Mouse (Mus musculus): ENCODE data around the gene Ccnc. TPM values are rescaled to one million over a fixed set of nuclear protein-coding genes. Genes with fewer than 3 reads are reported as not detected.

Gene Ccnc
- polyA plus RNA-seq, 1 experiment from 2014 or later: 18.3 TPM

GRCm38 (mm10) chr4:21766171-21766862 lies 38.8 kb downstream of the Ccnc start:
- Histone ChIP-seq H3K4me3 (ENCODE audit: inconsistent target) (peak overlapping the region; percentile 95), H3K36me3 (ENCODE audit: inconsistent target) (no peaks in the 10 kb centered on the region), H3K27ac (peak overlapping the region; percentile 62), H3K79me2 (ENCODE audit: inconsistent target) (no peaks in the 10 kb centered on the region; the same call in 1 of the 2 replicates)
- 25% methylated on average over 14 of the region's 14 CpGs for WGBS (ENCODE audit: missing documents)

GRCm38 (mm10) chr4:21766863-21767304 lies 39.4 kb downstream of the Ccnc start, which contains the start of the genes Usp45 and Tstd3:
Gene Usp45, plus strand, starts transcription at chr4:21767156.
Gene Tstd3, minus strand, starts transcription at chr4:21767212.
- Histone ChIP-seq H3K27ac (peak within 1 kb of the TSS; percentile 62), H3K4me3 (ENCODE audit: inconsistent target) (peak within 1 kb of the TSS; percentile 95), H3K36me3 (ENCODE audit: inconsistent target) (no peaks in the 10 kb centered on the region), H3K79me2 (ENCODE audit: inconsistent target) (no peaks in the 10 kb centered on the region; the same call in 1 of the 2 replicates)
- WGBS (ENCODE audit: missing documents): 2% methylated on average over 15 of the region's 17 CpGs

DNA sequence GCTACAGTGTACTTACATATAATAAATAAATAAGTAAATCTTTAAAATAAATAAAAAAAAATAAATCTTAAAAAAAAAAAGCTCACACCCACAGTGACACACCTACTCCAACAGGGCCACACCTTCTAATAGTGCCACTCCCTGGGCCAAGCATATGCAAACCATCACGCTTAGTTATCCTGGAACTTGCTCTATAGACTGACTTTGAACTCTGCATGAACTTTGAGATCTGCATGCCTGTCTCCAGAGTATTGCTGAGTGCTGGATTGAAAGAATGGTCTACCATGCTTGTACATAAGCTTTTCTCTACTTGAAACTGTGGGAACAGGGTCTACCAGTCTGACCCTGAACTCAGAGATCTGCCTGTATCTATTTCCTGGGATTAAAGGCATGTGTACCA lies 43.6 kb downstream of the Ccnc start:
- H3K79me2 ChIP-seq (ENCODE audit: inconsistent target): no peaks in the 10 kb centered on the region; the same call in 1 of the 2 replicates
- H3K27ac ChIP-seq: no peak overlapping the region
- WGBS (ENCODE audit: missing documents): 92% methylated on average over 1 of the region's 1 CpGs
- no peaks in the 10 kb centered on the region for H3K36me3 ChIP-seq (ENCODE audit: inconsistent target)
- H3K4me3 ChIP-seq (ENCODE audit: inconsistent target): no peak overlapping the region

DNA sequence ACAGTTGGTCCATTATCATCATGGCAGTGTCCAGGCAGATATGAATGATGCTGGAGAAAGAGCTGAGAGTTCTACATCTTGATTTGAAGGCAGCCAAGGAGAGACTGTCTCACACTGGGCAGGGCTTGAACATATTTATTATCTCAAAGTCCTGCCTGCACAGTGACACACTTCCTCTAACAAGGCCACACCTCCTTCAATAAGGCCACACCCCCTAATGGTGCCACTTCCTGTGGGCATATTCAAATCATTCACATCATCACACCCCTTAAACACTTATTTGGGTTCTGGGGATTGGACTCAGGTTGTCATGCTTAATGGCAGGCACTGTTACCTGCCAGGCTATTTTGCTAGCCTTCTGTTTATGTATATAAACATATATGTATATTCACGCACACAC lies 44.8 kb downstream of the Ccnc start:
- H3K4me3 ChIP-seq (ENCODE audit: inconsistent target): no peak overlapping the region
- H3K27ac ChIP-seq: no peak overlapping the region
- H3K36me3 ChIP-seq (ENCODE audit: inconsistent target): no peaks in the 10 kb centered on the region
- H3K79me2 ChIP-seq (ENCODE audit: inconsistent target): peaks cover 11% of the 10 kb centered on the region
- WGBS (ENCODE audit: missing documents): 100% methylated on average over 1 of the region's 1 CpGs

- 1% methylated on average over 43 of the region's 46 CpGs for WGBS (ENCODE audit: missing documents)
- peak overlapping the region; percentile 39 for H3K27ac ChIP-seq
Observed at GRCm38 (mm10) chr4:21776091-21776945, 48.8 kb downstream of the Ccnc start.

DNA sequence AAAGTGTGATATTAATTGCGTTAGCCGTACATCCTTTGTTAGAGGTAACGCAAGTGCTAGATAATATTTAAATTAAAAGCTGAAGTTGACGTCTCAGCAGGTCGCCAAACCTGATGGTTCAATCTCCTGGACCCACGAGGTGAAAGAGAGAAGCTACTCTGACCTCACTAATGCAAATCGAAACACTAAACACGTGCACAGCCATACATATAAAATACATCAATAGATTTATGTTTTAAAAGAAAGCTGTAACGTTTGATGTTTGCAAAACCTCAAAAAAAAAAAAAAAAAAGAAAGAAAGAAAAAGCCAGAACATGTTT lies 49.4 kb downstream of the Ccnc start:
- no peak overlapping the region for H3K27ac ChIP-seq
- 2% methylated on average over 7 of the region's 9 CpGs for WGBS (ENCODE audit: missing documents)
- H3K79me2 ChIP-seq (ENCODE audit: inconsistent target): peaks cover 36% of the 10 kb centered on the region
- H3K4me3 ChIP-seq (ENCODE audit: inconsistent target): peak overlapping the region; percentile 83
- peaks cover 7% of the 10 kb centered on the region; the same call in 1 of the 2 replicates for H3K36me3 ChIP-seq (ENCODE audit: inconsistent target)

More at GRCm38 (mm10) chr4:21776091-21776945, 48.8 kb downstream of the Ccnc start:
- peaks cover 36% of the 10 kb centered on the region for H3K79me2 ChIP-seq (ENCODE audit: inconsistent target)
- peak overlapping the region; percentile 83 for H3K4me3 ChIP-seq (ENCODE audit: inconsistent target)
- H3K36me3 ChIP-seq (ENCODE audit: inconsistent target): 0 out of 2 replicates have a peak, but pooled peaks cover 2% of the 10 kb centered on the region

- no peak overlapping the region for H3K4me3 ChIP-seq (ENCODE audit: inconsistent target)
- WGBS (ENCODE audit: missing documents): 96% methylated on average over 10 of the region's 12 CpGs
- no peak overlapping the region for H3K27ac ChIP-seq
- H3K36me3 ChIP-seq (ENCODE audit: inconsistent target): peaks cover 47% of the 10 kb centered on the region
- peaks cover 36% of the 10 kb centered on the region for H3K79me2 ChIP-seq (ENCODE audit: inconsistent target)
Observed at GRCm38 (mm10) chr4:21780816-21781726, 53.6 kb downstream of the Ccnc start.

GRCm38 (mm10) chr4:21786268-21786667 lies 58.8 kb downstream of the Ccnc start:
- no peak overlapping the region for H3K4me3 ChIP-seq (ENCODE audit: inconsistent target)
- H3K27ac ChIP-seq: no peak overlapping the region
- 92% methylated on average over 11 of the region's 12 CpGs for WGBS (ENCODE audit: missing documents)
- H3K79me2 ChIP-seq (ENCODE audit: inconsistent target): no peaks in the 10 kb centered on the region
- H3K36me3 ChIP-seq (ENCODE audit: inconsistent target): peaks cover 57% of the 10 kb centered on the region

DNA sequence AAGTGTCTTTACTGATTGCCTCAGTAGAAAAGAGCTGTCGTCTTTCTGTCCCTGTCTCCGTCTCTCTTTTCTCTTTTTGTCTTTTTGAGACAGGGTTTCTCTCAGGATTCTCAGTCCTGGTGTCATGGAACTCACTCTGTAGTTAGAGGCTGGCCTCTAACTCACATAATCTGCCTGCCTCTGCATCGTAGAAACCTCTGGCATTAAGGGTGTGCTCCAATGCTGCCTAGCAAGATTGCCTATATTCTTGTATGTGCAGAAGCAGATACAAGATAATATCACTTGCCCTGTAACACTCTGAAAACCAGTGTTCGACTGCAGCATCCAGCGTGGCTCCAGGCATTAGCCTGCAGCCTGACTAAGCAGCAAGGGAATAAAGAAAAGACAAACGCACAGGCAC lies 61.4 kb downstream of the Ccnc start:
- WGBS (ENCODE audit: missing documents): 100% methylated on average over 6 of the region's 6 CpGs
- H3K27ac ChIP-seq: no peak overlapping the region
- H3K4me3 ChIP-seq (ENCODE audit: inconsistent target): no peak overlapping the region
- no peaks in the 10 kb centered on the region for H3K79me2 ChIP-seq (ENCODE audit: inconsistent target)
- H3K36me3 ChIP-seq (ENCODE audit: inconsistent target): peaks cover 38% of the 10 kb centered on the region

GRCm38 (mm10) chr4:21789836-21790235 lies 62.3 kb downstream of the Ccnc start:
- no peaks in the 10 kb centered on the region for H3K79me2 ChIP-seq (ENCODE audit: inconsistent target)
- H3K27ac ChIP-seq: no peak overlapping the region
- H3K36me3 ChIP-seq (ENCODE audit: inconsistent target): peaks cover 29% of the 10 kb centered on the region
- 93% methylated on average over 4 of the region's 4 CpGs for WGBS (ENCODE audit: missing documents)
- no peak overlapping the region for H3K4me3 ChIP-seq (ENCODE audit: inconsistent target)

DNA sequence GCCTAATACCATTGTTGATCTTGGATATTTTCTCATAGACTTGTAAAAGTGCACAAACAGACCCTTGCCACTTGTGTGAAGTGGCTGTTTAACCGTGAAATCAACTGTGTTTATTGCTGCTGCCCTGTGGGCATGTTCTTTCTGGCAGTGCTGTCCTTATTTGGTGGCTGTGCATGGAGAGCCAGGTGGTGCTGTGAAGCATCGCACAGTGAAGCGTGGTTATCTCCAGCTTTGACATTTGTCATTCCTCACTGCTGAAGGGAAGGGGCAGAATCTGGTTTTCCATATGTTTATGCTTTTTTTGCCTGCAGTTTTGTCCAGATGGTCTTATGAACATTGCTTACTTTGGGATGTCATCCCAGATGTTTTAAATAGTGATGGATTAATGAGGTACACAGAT lies 66.1 kb downstream of the Ccnc start:
- Histone ChIP-seq H3K36me3 (ENCODE audit: inconsistent target) (peaks cover 28% of the 10 kb centered on the region; the same call in 1 of the 2 replicates), H3K27ac (no peak overlapping the region), H3K4me3 (ENCODE audit: inconsistent target) (no peak overlapping the region), H3K79me2 (ENCODE audit: inconsistent target) (no peaks in the 10 kb centered on the region)
- WGBS (ENCODE audit: missing documents): 100% methylated on average over 3 of the region's 3 CpGs

DNA sequence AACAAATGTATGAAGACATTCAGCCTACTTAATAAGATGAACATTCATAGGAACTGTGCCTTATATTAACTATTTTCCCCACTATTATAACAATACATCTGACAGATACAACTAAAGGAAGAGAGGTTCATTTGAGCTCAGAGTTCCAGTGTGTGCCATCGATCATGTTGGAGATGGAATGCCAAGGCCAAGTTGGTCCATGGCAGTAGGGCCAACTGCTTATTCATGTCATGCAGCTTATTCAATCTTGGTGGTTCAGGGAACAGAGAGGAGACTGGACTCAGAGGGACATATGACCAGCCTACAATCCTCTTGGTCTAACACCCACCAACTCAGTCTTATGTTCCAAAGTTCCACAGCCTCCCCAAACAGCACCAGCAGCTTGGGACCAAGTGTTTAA lies 73.5 kb downstream of the Ccnc start:
- 93% methylated on average over 1 of the region's 1 CpGs for WGBS (ENCODE audit: missing documents)
- peaks cover 77% of the 10 kb centered on the region; the same call in 1 of the 2 replicates for H3K36me3 ChIP-seq (ENCODE audit: inconsistent target)
- no peak overlapping the region for H3K27ac ChIP-seq

DNA sequence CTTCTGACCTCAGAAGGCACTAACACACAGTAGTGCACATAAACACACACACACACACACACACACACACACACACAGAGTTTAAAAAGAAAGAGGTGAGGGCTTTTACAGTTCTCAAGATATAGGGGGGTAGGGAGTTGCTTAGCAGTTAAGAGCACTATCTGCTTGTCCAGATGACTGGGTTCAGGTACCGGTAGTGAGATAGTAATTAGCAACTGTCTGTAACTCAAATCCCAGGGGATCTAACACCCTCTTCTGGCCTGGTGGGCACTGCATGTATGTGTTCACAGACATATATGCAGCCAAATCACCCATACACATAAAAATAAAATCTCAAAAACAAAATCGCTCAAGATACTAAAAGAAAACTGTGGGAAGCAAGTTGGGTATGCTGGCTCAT lies 74.1 kb downstream of the Ccnc start:
- Histone ChIP-seq H3K36me3 (ENCODE audit: inconsistent target) (peaks cover 79% of the 10 kb centered on the region; the same call in 1 of the 2 replicates), H3K27ac (no peak overlapping the region), H3K79me2 (ENCODE audit: inconsistent target) (no peaks in the 10 kb centered on the region), H3K4me3 (ENCODE audit: inconsistent target) (no peak overlapping the region)
- WGBS (ENCODE audit: missing documents): 95% methylated on average over 2 of the region's 2 CpGs

More for the DNA sequence above, 73.5 kb downstream of the Ccnc start:
- Histone ChIP-seq H3K4me3 (ENCODE audit: inconsistent target) (no peak overlapping the region), H3K79me2 (ENCODE audit: inconsistent target) (no peaks in the 10 kb centered on the region)

DNA sequence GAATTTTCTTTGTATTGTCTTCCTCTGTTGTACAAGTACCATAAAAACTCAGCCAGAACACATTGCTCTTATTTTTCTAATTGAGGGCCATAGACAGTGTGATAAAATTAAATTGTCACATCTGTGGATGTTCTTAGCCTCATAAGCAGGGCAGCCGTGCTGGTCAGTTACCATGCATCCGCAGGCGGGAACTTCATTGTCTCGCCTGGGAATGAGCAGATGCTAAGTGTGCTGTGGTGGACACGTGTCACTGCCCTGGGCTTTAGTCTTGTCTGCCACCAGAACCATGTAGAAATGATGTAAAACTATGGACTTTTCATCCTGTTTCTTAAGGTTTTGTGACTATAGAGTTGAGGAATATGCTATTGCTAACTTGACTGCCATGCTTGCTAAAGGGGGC lies 79.7 kb downstream of the Ccnc start:
- Histone ChIP-seq H3K79me2 (ENCODE audit: inconsistent target) (no peaks in the 10 kb centered on the region), H3K4me3 (ENCODE audit: inconsistent target) (no peak overlapping the region), H3K27ac (no peak overlapping the region), H3K36me3 (ENCODE audit: inconsistent target) (peaks cover 60% of the 10 kb centered on the region)
- 96% methylated on average over 5 of the region's 5 CpGs for WGBS (ENCODE audit: missing documents)

All from macrophage (primary cell).